9 mouse cellular contexts compared by ENCODE assay signal in the genomic region with DNA sequence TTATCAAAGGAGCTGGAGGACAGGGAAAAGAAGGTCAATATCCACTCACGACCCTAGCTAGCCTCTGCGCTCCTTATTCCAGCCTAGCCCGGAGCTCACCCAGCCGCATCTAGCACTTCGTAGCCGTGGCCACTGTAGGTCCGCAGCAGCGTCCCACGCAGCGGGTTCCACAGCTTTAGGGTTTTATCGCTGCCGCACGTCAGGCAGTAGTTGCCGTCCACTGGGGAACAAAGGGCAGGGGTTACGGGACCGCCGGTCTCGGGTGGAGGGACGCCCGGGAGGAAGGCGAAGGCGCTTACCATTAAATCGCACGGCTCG. TPM values are rescaled to one million over a fixed set of nuclear protein-coding genes. Genes with fewer than 3 reads are reported as not detected.
DNase-seq lines count a peak whose midpoint lies in the region; ATAC-seq and TF ChIP-seq lines count a peak whose summit lies in the region.
"Had no signal": no experiment of that assay in that cellular context is flagged by ENCODE, and none has a peak within 500 bp of the region (broad histone marks: within the 10 kb centered on the region; RNA-seq: fewer than 3 reads in every experiment).

No protein-coding gene starts in this region.

- no peak for ATAC-seq in embryonic facial prominence, embryonic 11.5 days (replicated peaks; ENCODE audit: insufficient number of reproducible peaks, low FRiP score, low TSS enrichment, low read depth)
- ATAC-seq in hindbrain, embryonic 11.5 days (ENCODE audit: low FRiP score): no peak
- no peak for ATAC-seq in midbrain, embryonic 13.5 days

- no peak for TF ChIP-seq CTCF in left cerebral cortex, adult 2 months (IDR thresholded peaks at IDR 0.05)

- peak overlapping the region; percentile 89 for H3K9ac ChIP-seq in embryonic facial prominence, embryonic 11.5 days (replicated peaks; ENCODE audit: low read length)
- H3K9ac ChIP-seq in hindbrain, embryonic 11.5 days (ENCODE audit: low read depth, low read length): peak overlapping the region; percentile 94
- H3K9ac ChIP-seq in midbrain, embryonic 13.5 days (replicated peaks): peak overlapping the region; percentile 88

- under 1% methylated on average over 25 of the region's 25 CpGs for WGBS in embryonic facial prominence, embryonic 11.5 days
- 1% methylated on average over 25 of the region's 25 CpGs for WGBS in hindbrain, embryonic 11.5 days
- under 1% methylated on average over 25 of the region's 25 CpGs for WGBS in midbrain, embryonic 13.5 days

- H3K4me1 ChIP-seq in embryonic facial prominence, embryonic 11.5 days (ENCODE audit: control insufficient read depth, insufficient read depth, low read length): no peaks in the 10 kb centered on the region; the same call in 1 of the 2 replicates
- H3K4me1 ChIP-seq in hindbrain, embryonic 11.5 days (replicated peaks; ENCODE audit: control insufficient read depth, insufficient read depth, low read length): peaks cover 3% of the 10 kb centered on the region; the same call in 1 of the 2 replicates
- H3K4me1 ChIP-seq in midbrain, embryonic 13.5 days (replicated peaks): peaks cover 36% of the 10 kb centered on the region

- intact Hi-C loops in left cerebral cortex, adult 2 months (cut with DNase I): loop anchor here (5.0 kb wide), 1 partner anchor 217 kb away; the partner anchor contains the start of genes Orc6 and Vps35

- peak overlapping the region; percentile 85 for H3K4me2 ChIP-seq in embryonic facial prominence, embryonic 11.5 days (ENCODE audit: low read depth, low read length)
- peak overlapping the region; percentile 91 for H3K4me2 ChIP-seq in hindbrain, embryonic 11.5 days (replicated peaks; ENCODE audit: low read depth, low read length)
- H3K4me2 ChIP-seq in midbrain, embryonic 13.5 days (replicated peaks): peak overlapping the region; percentile 96

- no peak for DNase-seq in left cerebral cortex, adult 2 months (ENCODE audit: extremely low spot score in 1 of 2, low spot score in 2 of 2)
- no peak for DNase-seq in left cerebral cortex, adult 8-10 months (ENCODE audit: low spot score in 2 of 2)
- DNase-seq in embryonic facial prominence, embryonic 11.5 days (ENCODE audit: low spot score): no peak
- DNase-seq in hindbrain, embryonic 11.5 days (ENCODE audit: low spot score): no peak
- no peak for DNase-seq in natural killer cell, adult 2 months (ENCODE audit: low spot score in 2 of 2)
- no peak for DNase-seq in urinary bladder, adult 2 months (ENCODE audit: low spot score)
- no peak for DNase-seq in thymus, postnatal 10 days (ENCODE audit: low spot score in 2 of 2)

- H3K36me3 ChIP-seq in embryonic facial prominence, embryonic 11.5 days (replicated peaks; ENCODE audit: control insufficient read depth, insufficient read depth, low read depth, low read length): no peaks in the 10 kb centered on the region; the same call in 1 of the 2 replicates
- peaks cover 4% of the 10 kb centered on the region; the same call in 1 of the 2 replicates for H3K36me3 ChIP-seq in hindbrain, embryonic 11.5 days (ENCODE audit: control insufficient read depth, insufficient read depth, low read length)
- peaks cover 30% of the 10 kb centered on the region for H3K36me3 ChIP-seq in midbrain, embryonic 13.5 days

- peak overlapping the region; percentile 92 for H3K27ac ChIP-seq in left cerebral cortex, adult 2 months
- H3K27ac ChIP-seq in embryonic facial prominence, embryonic 11.5 days (replicated peaks; ENCODE audit: low read depth, low read length): no peak overlapping the region
- H3K27ac ChIP-seq in hindbrain, embryonic 11.5 days (ENCODE audit: low read depth, low read length): peak overlapping the region; percentile 42
- peak overlapping the region; percentile 40; the same call in 1 of the 2 replicates for H3K27ac ChIP-seq in midbrain, embryonic 13.5 days

- H3K9me3 ChIP-seq in embryonic facial prominence, embryonic 11.5 days (replicated peaks; ENCODE audit: control insufficient read depth, low read length): no peaks in the 10 kb centered on the region
- no peaks in the 10 kb centered on the region for H3K9me3 ChIP-seq in hindbrain, embryonic 11.5 days (ENCODE audit: control insufficient read depth, low read length)
- H3K9me3 ChIP-seq in midbrain, embryonic 13.5 days: no peaks in the 10 kb centered on the region

- peak overlapping the region; percentile 87 for H3K4me3 ChIP-seq in left cerebral cortex, adult 2 months
- peak overlapping the region; percentile 90 for H3K4me3 ChIP-seq in embryonic facial prominence, embryonic 11.5 days (ENCODE audit: low read depth, low read length)
- H3K4me3 ChIP-seq in hindbrain, embryonic 11.5 days (ENCODE audit: low read depth, low read length): peak overlapping the region; percentile 92
- peak overlapping the region; percentile 82 for H3K4me3 ChIP-seq in midbrain, embryonic 13.5 days (replicated peaks)

- H3K27me3 ChIP-seq in embryonic facial prominence, embryonic 11.5 days (ENCODE audit: control insufficient read depth, insufficient read depth, low read length): no peaks in the 10 kb centered on the region
- H3K27me3 ChIP-seq in hindbrain, embryonic 11.5 days (ENCODE audit: control insufficient read depth, insufficient read depth, low read length): no peaks in the 10 kb centered on the region
- H3K27me3 ChIP-seq in midbrain, embryonic 13.5 days: no peaks in the 10 kb centered on the region

RNA-seq across cellular contexts. Expression of gene Wdr83os, which starts 0.4 kb away (rescaled TPM):
- 10 to 100 TPM; 55.6 to 55.7 TPM for total RNA-seq in left cerebral cortex, adult 2 months (2021)
- total RNA-seq in left cerebral cortex, adult 8-10 months (2022): 10 to 100 TPM; 51.1 to 64.5 (median 59.6) TPM
- 117 and 127 TPM in 2 replicates for polyA plus RNA-seq in embryonic facial prominence, embryonic 11.5 days (2014; fragmentation: Nextera tagmentation; extraction: Ambion mirVana)
- 116 and 123 TPM in 2 replicates for polyA plus RNA-seq in hindbrain, embryonic 11.5 days (2014; fragmentation: Nextera tagmentation; extraction: Ambion mirVana)
- 134 and 137 TPM in 2 replicates for polyA plus RNA-seq in midbrain, embryonic 13.5 days (2015; fragmentation: Nextera tagmentation; extraction: Ambion mirVana)
- polyA plus RNA-seq in urinary bladder, adult 2 months (2012; rRNA removed): 95.6 and 103 TPM in 2 replicates

RNA-seq across cellular contexts. Expression of gene Wdr83, which starts 0.9 kb away (rescaled TPM):
- total RNA-seq in left cerebral cortex, adult 2 months (2021): 10 to 100 TPM; 25.5 to 27.8 TPM
- 10 to 100 TPM; 20.0 to 35.2 (median 26.5) TPM for total RNA-seq in left cerebral cortex, adult 8-10 months (2022)
- polyA plus RNA-seq in embryonic facial prominence, embryonic 11.5 days (2014; fragmentation: Nextera tagmentation; extraction: Ambion mirVana): 48.6 and 52.2 TPM in 2 replicates
- 52.6 and 55.9 TPM in 2 replicates for polyA plus RNA-seq in hindbrain, embryonic 11.5 days (2014; fragmentation: Nextera tagmentation; extraction: Ambion mirVana)
- 64.1 and 68.8 TPM in 2 replicates for polyA plus RNA-seq in midbrain, embryonic 13.5 days (2015; fragmentation: Nextera tagmentation; extraction: Ambion mirVana)
- polyA plus RNA-seq in urinary bladder, adult 2 months (2012; rRNA removed): 35.8 and 45.7 TPM in 2 replicates

RNA-seq across cellular contexts. Expression of gene Man2b1, which starts 2.9 kb away (rescaled TPM):
- 10 to 100 TPM; 34.7 to 35.9 TPM for total RNA-seq in left cerebral cortex, adult 2 months (2021)
- total RNA-seq in left cerebral cortex, adult 8-10 months (2022): 10 to 100 TPM; 33.3 to 74.2 (median 49.2) TPM
- polyA plus RNA-seq in embryonic facial prominence, embryonic 11.5 days (2014; fragmentation: Nextera tagmentation; extraction: Ambion mirVana): 19.5 and 21.9 TPM in 2 replicates
- 16.7 and 16.9 TPM in 2 replicates for polyA plus RNA-seq in hindbrain, embryonic 11.5 days (2014; fragmentation: Nextera tagmentation; extraction: Ambion mirVana)
- 16.6 and 17.3 TPM in 2 replicates for polyA plus RNA-seq in midbrain, embryonic 13.5 days (2015; fragmentation: Nextera tagmentation; extraction: Ambion mirVana)
- 72.9 and 74.8 TPM in 2 replicates for polyA plus RNA-seq in urinary bladder, adult 2 months (2012; rRNA removed)

RNA-seq across cellular contexts. Expression of gene Dhps, which starts 8.6 kb away (rescaled TPM):
- total RNA-seq in left cerebral cortex, adult 2 months (2021): 10 to 100 TPM; 66.1 to 68.7 TPM
- total RNA-seq in left cerebral cortex, adult 8-10 months (2022): 10 to 100 TPM; 63.5 to 75.3 (median 64.9) TPM
- 61.9 and 67.7 TPM in 2 replicates for polyA plus RNA-seq in embryonic facial prominence, embryonic 11.5 days (2014; fragmentation: Nextera tagmentation; extraction: Ambion mirVana)
- polyA plus RNA-seq in hindbrain, embryonic 11.5 days (2014; fragmentation: Nextera tagmentation; extraction: Ambion mirVana): 66.4 and 67.8 TPM in 2 replicates
- polyA plus RNA-seq in midbrain, embryonic 13.5 days (2015; fragmentation: Nextera tagmentation; extraction: Ambion mirVana): 90.0 and 93.2 TPM in 2 replicates
- polyA plus RNA-seq in urinary bladder, adult 2 months (2012; rRNA removed): 41.0 and 47.1 TPM in 2 replicates

RNA-seq across cellular contexts. Expression of gene Gm5741, which starts 12.4 kb away (rescaled TPM):
- not detected for total RNA-seq in left cerebral cortex, adult 2 months (2021)
- total RNA-seq in left cerebral cortex, adult 8-10 months (2022): not detected
- not detected in 2 replicates for polyA plus RNA-seq in embryonic facial prominence, embryonic 11.5 days (2014; fragmentation: Nextera tagmentation; extraction: Ambion mirVana)
- polyA plus RNA-seq in hindbrain, embryonic 11.5 days (2014; fragmentation: Nextera tagmentation; extraction: Ambion mirVana): not detected in 2 replicates
- 0.83 TPM in 1 of 2 replicates, not detected in the other for polyA plus RNA-seq in midbrain, embryonic 13.5 days (2015; fragmentation: Nextera tagmentation; extraction: Ambion mirVana)
- polyA plus RNA-seq in urinary bladder, adult 2 months (2012; rRNA removed): 0.43 and 1.2 TPM in 2 replicates
- total RNA-seq: left cerebral cortex, postnatal 10 days had no signal
